Mouse (Mus musculus): ENCODE results near the gene Sectm1a.
"Not testable (repeated sequence)": the region's sequence is repeated elsewhere in the genome, so short reads cannot be mapped to it uniquely, and the experiment has no call there.

The Sectm1a gene

DNA sequence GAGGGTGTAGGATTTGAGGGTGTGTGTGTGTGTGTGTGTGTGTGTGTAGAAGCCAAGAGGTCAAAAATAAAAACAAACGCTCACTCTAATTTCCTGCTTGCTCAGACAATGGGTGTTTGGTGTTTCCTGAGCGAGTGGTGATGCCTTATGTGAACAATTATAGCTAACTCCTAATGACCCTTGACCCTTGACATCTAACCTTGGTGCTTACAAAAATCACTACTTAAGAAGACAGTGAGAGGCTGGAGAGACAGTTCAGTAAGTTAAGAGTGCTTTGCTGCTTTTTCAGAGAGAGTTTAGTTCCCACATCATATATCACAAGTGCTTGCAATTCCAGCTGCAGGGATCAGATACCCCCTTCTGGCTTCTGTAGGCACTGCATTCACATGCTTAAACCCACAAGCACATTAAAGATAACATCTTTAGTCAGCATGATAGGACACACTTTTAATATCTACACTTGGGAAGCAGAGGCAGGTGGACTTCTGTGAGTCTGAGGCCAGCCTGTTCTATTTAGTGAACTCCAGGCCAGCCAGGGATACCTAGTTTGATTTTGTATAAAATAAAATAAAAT, 33.1 kb downstream of the Sectm1a start:
- no peak for DNase-seq (ENCODE audit: low spot score)

DNA sequence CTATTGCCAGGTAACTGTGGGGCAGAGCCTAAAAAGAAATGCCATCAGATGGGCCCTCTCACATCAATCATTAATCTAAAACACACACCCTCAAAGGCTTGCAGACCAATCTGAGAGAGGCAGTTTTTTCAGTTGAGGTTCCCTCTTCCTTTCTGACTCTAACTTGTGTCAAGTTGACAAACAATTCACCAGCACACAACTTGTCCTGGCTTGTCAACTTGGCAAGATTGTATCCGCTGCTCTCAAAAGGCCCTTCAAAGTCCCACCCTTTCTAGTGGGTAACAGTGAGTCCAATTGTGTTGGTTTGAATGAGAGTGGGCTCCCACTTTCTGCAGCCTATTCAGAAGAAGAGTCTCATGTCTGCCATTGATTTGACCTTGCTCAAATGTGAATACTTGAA, 35.7 kb downstream of the Sectm1a start:
- DNase-seq (ENCODE audit: low spot score) = no peak

DNA sequence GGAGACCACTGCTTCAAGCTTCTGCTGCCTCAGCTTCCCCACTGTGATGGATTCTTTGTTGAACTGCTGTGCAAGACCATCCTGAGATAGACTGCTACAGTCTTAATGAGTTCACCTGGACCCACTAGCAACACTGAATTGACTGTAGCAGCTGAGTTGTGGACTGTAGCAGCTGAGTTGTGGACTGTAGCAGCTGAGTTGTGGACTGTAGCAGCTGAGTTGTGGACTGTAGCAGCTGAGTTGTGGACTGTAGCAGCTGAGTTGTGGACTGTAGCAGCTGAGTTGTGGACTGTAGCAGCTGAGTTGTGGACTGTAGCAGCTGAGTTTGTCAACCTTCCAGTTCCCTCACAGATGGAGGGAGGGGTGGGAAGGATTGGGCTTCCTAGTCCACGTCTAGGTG, 38.0 kb downstream of the Sectm1a start:
- DNase-seq (ENCODE audit: low spot score) = not testable (repeated sequence)

DNA sequence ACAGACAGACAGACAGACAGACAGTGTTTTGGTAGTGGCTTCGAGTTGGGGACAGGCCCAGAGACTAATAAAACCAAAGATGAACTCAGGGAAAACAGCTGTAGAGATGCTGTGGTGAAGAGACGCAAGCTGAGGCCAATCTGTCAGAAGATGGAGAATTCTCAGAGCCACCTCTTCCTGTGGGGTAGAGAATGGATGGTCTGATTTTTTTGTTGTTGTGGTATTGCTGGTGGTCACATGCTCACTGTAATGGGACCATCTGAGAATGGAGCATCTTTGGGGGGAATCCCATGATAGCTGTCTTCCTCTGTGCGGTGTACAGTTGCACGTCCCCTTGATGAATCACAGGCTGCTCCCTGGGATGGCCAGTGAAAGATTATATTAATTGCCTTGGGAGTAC, 38.5 kb downstream of the Sectm1a start:
- no peak for DNase-seq (ENCODE audit: low spot score)

DNA sequence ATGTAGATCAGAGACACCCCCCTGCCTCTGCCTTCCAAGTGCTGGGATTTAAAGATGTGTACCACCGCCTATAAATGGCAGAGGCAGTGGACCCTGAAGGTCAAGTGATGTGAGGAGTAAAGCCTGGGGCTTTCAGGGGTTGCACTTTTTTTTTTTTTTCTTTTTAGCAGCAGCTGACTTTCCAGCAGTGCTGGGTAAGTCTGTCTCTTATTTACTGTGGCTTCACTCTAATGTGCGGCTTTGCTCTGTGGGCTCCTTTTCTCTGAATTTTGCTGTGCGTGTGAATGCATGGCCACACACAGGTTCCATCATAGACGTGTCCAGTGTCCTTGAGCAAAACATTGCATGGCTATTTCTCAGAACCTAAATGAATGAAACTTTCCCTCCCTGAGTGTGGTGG, 39.4 kb downstream of the Sectm1a start:
- DNase-seq (ENCODE audit: low spot score) = no peak

DNA sequence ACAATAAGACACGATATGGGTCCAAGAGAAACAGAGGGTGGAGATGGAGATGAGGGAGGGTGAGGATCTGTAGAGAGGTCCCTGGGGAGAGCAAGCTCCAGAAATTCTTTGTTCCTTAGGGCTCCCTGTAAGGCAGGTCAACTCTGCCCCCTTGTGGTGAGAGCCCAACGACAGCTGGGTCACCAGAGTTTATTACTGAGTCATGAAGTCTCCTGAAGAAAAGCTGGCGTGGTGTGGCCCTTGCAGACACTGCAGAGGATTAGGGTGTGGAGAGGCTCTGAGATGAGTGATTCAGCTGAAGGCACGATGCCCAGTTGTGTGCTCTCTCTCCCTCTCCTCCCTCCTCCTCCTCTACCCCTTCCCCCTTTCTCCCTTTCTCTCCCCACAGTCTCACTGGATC, 39.8 kb downstream of the Sectm1a start:
- peak; percentile 72 for DNase-seq (ENCODE audit: low spot score)

DNA sequence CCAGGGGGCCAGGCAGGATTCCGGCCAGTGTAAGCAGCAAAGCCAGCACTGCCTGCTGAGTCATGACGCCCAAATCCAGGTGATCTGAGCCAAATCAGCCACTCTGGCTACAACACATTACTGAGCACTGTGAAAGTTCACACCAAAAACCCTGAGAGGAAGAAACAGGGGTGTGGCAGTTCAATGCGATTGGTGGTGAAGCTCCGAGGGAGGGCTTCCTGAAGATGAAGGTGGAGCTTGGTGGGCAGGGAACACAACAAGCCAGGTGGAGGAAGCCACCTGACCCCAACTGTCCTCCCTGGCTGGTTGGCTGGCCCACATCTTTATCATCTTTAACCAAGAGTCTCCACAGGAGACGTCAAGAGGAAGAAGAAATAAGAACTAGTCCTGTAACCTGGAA, 41.7 kb downstream of the Sectm1a start, which contains the start of gene Cd7:
Gene Cd7 (minus strand): TSS at position 117 of the 400 bp plus-strand sequence.
- DNase-seq (ENCODE audit: low spot score) = no peak

DNA sequence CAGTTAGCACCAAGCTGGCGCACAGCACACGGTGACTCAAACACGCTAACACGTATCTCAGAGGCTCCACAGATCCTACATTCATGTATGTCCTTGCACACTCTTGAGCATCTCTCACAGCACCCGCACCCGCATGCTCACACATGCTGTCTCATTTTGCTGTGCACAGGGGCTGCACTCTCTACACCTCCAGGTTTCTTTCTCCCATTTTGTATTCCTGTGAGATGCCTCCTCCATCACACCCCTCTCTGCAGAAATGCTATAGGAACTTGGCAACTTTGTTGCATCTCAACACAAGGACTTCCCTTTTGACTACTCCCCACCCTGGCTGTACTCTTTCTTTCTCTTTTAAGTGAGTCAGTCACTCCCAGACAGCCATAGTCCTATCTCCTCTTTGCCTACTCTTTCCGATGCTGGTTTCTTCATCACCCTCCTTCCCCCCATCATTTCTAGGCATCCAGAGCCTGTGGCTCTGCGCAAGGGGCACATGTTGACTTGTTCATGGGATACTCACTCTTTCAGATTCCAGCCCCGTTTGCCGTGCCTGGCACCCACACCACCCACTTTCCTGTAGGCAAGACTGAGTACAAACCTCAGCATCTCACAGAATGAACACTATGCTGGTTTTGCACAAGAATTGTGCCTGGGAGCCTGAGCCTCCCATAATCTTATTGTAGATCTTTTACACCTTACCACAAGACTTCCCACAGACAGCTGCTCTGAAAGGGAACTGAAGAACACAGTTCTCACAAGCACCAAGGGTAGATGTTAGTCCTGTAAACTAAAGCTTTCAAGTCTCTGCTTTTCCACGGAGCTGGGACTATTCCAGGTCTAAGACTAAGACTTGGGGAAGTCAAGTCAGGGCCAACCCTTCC, 42.4 kb downstream of the Sectm1a start:
- no peak for DNase-seq (ENCODE audit: low spot score)

DNA sequence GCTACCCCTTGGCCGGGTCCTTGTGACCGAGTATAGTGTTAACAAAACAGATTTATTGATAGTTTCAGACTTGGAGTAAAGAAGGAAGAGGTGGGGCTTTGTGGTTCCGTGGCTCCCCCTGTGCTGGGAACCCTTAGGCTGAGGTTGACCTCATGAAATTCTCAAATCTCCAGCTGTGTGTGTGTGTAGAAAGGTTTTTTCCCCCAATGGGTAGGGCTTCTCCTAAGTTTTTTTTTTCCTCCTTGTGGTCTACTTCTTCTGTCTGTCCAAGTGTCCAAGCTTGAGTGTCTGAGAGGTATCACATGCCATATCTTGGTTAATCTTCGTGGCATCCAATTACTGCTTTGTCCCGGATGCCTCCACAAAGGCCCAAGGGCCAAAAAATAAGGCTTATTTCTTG, 47.9 kb downstream of the Sectm1a start:
- no peak for DNase-seq (ENCODE audit: low spot score)

DNA sequence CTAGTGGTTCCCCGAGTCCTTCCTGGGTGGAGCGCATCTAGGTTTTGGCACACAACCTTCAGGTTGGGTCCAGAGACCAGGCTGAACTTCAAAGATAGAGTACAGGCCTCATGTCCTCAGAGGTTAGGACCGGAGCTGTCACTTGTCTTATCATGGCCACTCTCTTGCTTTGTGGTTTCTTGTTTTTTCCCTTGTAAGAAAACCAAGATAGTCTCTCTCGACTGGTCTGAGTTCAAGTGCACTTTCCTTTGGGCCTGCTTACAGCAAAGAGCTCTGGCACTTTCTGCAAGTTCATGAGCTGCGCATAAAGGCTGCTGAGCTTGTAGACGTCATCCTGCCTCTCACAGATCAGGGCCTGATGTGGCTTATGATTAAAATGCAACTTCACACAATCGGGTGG, 53.8 kb downstream of the Sectm1a start:
- no peak for DNase-seq (ENCODE audit: low spot score)

DNA sequence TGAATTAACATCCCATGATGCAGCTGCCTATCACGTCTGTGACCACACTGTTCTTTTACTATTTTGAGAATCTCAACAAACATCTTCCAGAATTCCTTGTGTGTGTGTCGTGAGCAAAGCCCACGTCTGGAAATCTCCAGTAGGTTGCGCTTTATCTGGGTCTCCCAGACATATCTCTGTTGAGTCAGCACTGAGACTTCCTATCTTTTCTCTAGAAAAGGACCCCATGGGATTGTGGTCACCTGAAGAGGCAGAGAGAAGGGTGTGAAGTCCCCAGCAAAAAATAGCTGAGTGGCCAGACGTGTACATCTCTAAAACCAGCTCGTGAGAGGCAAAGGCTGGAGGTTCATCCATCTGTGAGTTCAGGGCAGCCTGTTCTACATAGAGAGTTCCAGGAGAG, 56.9 kb downstream of the Sectm1a start:
- no peak for DNase-seq (ENCODE audit: low spot score)

DNA sequence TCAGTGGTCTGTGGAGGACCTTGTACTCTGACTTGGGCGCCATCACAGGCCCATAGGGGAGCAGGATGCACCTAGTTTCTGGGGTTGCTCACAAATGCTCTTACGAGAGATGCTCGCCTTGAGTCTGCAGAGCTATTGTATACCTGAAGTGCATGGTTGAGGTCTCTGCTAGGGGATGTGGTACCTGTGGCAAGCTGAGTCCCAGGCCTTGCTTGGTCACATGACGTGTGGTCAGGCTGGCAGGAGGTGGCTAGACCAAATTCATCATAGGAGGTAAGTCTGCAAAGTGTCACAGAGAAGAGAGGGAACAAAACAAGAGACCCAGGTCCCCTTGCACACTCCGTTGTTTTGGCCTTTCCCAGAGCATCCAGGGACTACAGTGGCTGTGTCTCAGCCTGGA, 61.5 kb downstream of the Sectm1a start:
- DNase-seq (ENCODE audit: low spot score) = no peak

DNA sequence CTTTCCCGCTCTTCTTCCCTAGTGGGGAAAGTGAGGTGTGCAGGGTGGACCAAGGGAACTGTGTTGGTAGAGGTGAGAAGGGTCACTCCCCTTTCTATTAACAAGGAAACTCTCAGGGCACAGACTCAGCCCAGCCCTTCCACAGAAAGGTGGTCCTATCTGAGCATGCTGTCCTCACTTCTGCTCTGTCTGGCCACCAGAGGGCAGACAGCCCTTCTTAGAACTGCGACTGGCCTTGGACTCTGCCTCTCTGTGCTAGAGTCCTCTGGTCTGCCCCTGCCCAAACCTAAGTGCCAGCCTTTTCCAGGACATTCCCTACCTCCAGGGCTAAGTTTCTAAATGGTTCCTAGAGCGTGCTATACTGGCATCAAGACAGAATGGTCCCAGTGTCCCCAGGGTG, 63.3 kb downstream of the Sectm1a start:
- peak; percentile 58 for DNase-seq (ENCODE audit: low spot score)
